24 mouse cellular contexts compared by ENCODE assay signal in the genomic region with DNA sequence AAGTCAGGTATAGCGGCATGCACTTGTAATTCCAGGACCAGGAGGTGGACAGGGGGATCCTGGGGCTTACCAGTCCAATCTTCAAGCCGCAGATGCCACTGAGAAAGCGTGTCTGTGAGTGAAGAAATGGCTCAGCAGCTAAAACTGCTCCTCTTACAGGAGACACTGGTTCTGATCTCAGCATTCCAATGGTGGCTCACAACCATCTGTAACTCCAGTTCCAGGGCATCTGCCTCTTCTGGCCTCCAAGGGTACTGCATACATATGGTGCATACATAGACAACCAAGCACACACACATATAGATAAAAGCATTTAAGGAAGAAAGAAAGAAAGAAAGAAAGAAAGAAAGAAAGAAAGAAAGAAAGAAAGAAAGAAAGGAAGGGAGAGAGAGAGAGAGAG. TPM values are rescaled to one million over a fixed set of nuclear protein-coding genes. Genes with fewer than 3 reads are reported as not detected.
A peak's percentile ranks its signal among the peaks of the same experiment; 100 is the strongest.
DNase-seq lines count a peak whose midpoint lies in the region; ATAC-seq lines count a peak whose summit lies in the region.
"Had no signal": no experiment of that assay in that cellular context is flagged by ENCODE, and none has a peak within 500 bp of the region (broad histone marks: within the 10 kb centered on the region; RNA-seq: fewer than 3 reads in every experiment).

No protein-coding gene starts in this region.

- H3K27me3 ChIP-seq in heart, embryonic 10.5 days (ENCODE audit: insufficient read depth, poor library complexity, severe bottlenecking): no peaks in the 10 kb centered on the region
- H3K27me3 ChIP-seq in midbrain, embryonic 11.5 days (ENCODE audit: control insufficient read depth, insufficient read depth, low read length): no peaks in the 10 kb centered on the region
- H3K27me3 ChIP-seq in midbrain, embryonic 16.5 days (ENCODE audit: control insufficient read depth, insufficient read depth, low read depth, low read length): no peaks in the 10 kb centered on the region
- H3K27me3 ChIP-seq: CH12.LX; embryonic facial prominence, embryonic 12.5 days; forebrain, embryonic 13.5 days; heart, embryonic 13.5 days; hindbrain, embryonic 12.5 days had no signal

- H3K27ac ChIP-seq in heart, embryonic 10.5 days: no peak overlapping the region
- no peak overlapping the region for H3K27ac ChIP-seq in midbrain, embryonic 11.5 days (ENCODE audit: low read depth, low read length)
- H3K27ac ChIP-seq in midbrain, embryonic 16.5 days (ENCODE audit: low read length): no peak overlapping the region
- H3K27ac ChIP-seq: embryonic facial prominence, embryonic 12.5 days; forebrain, embryonic 13.5 days; heart, embryonic 13.5 days; hindbrain, embryonic 12.5 days had no signal

- H3K36me3 ChIP-seq in heart, embryonic 10.5 days: no peaks in the 10 kb centered on the region
- no peaks in the 10 kb centered on the region for H3K36me3 ChIP-seq in midbrain, embryonic 11.5 days (ENCODE audit: control insufficient read depth, insufficient read depth, low read length)
- H3K36me3 ChIP-seq in midbrain, embryonic 16.5 days (ENCODE audit: control insufficient read depth, insufficient read depth, low read length): no peaks in the 10 kb centered on the region
- H3K36me3 ChIP-seq: embryonic facial prominence, embryonic 12.5 days; G1E; heart, embryonic 13.5 days; hindbrain, embryonic 12.5 days had no signal

- no peak overlapping the region for H3K4me3 ChIP-seq in heart, embryonic 10.5 days
- no peak overlapping the region for H3K4me3 ChIP-seq in midbrain, embryonic 11.5 days (ENCODE audit: low read depth, low read length)
- no peak overlapping the region for H3K4me3 ChIP-seq in midbrain, embryonic 16.5 days (ENCODE audit: low read depth, low read length)
- H3K4me3 ChIP-seq: embryonic facial prominence, embryonic 12.5 days; forebrain, embryonic 13.5 days; heart, embryonic 13.5 days; hindbrain, embryonic 12.5 days had no signal

- H3K9me3 ChIP-seq in heart, embryonic 10.5 days: 0 out of 2 replicates have a peak, but pooled peaks cover 2% of the 10 kb centered on the region
- no peaks in the 10 kb centered on the region for H3K9me3 ChIP-seq in midbrain, embryonic 11.5 days (ENCODE audit: control insufficient read depth, low read length)
- H3K9me3 ChIP-seq in midbrain, embryonic 16.5 days (replicated peaks; ENCODE audit: control insufficient read depth, low read length, poor library complexity, severe bottlenecking): no peaks in the 10 kb centered on the region
- H3K9me3 ChIP-seq: embryonic facial prominence, embryonic 12.5 days; forebrain, embryonic 13.5 days; G1E; heart, embryonic 13.5 days; hindbrain, embryonic 12.5 days had no signal

- 85% methylated on average over 3 of the region's 3 CpGs for WGBS in heart, embryonic 10.5 days
- WGBS in midbrain, embryonic 11.5 days: 93% methylated on average over 3 of the region's 3 CpGs
- WGBS in midbrain, embryonic 16.5 days: 95% methylated on average over 3 of the region's 3 CpGs

- ATAC-seq in midbrain, embryonic 11.5 days (ENCODE audit: low FRiP score): no peak
- ATAC-seq in midbrain, embryonic 16.5 days: no peak
- no peak for ATAC-seq in erythroblast, adult 5-6 weeks (replicated peaks; ENCODE audit: low FRiP score, poor library complexity, severe bottlenecking)
- ATAC-seq in megakaryocyte progenitor cell, adult 5-6 weeks (replicated peaks; ENCODE audit: poor library complexity): no peak
- ATAC-seq: forebrain, embryonic 13.5 days; hindbrain, embryonic 16.5 days; inflammation-experienced regulatory T-cells, adult 6 months; intestine, postnatal 0 days had no signal

- H3K4me2 ChIP-seq in midbrain, embryonic 11.5 days: no peak overlapping the region
- H3K4me2 ChIP-seq in midbrain, embryonic 16.5 days (ENCODE audit: low read length): no peak overlapping the region
- H3K4me2 ChIP-seq: embryonic facial prominence, embryonic 12.5 days; forebrain, embryonic 13.5 days; heart, embryonic 13.5 days; hindbrain, embryonic 12.5 days had no signal

- H3K9ac ChIP-seq in midbrain, embryonic 11.5 days (ENCODE audit: low read length): no peak overlapping the region
- no peak overlapping the region for H3K9ac ChIP-seq in midbrain, embryonic 16.5 days (ENCODE audit: low read depth, low read length)
- H3K9ac ChIP-seq: embryonic facial prominence, embryonic 12.5 days; forebrain, embryonic 13.5 days; heart, embryonic 13.5 days; hindbrain, embryonic 12.5 days had no signal

- no peaks in the 10 kb centered on the region for H3K4me1 ChIP-seq in heart, embryonic 10.5 days
- no peaks in the 10 kb centered on the region for H3K4me1 ChIP-seq in midbrain, embryonic 11.5 days (ENCODE audit: control insufficient read depth, insufficient read depth, low read length)
- H3K4me1 ChIP-seq in midbrain, embryonic 16.5 days (ENCODE audit: control insufficient read depth, insufficient read depth, low read length): no peaks in the 10 kb centered on the region
- H3K4me1 ChIP-seq: embryonic facial prominence, embryonic 12.5 days; forebrain, embryonic 13.5 days; heart, embryonic 13.5 days; hindbrain, embryonic 12.5 days had no signal

- peak; percentile 70 for DNase-seq in heart, embryonic 10.5 days (ENCODE audit: low spot score)
- DNase-seq in heart, adult 9 months (ENCODE audit: low spot score in 2 of 2): no peak
- peak; percentile 73 for DNase-seq in midbrain, embryonic 11.5 days (ENCODE audit: low spot score, missing footprints)
- peak; percentile 85 for DNase-seq in R1 (ENCODE audit: low read depth, low spot score)
- DNase-seq: adrenal gland, adult 8-10 months; adrenal gland, postnatal 36 days; cerebellum, adult 11-12 months; cerebellum, adult 9-10 months; cerebellum, postnatal 25 days; gastrocnemius, postnatal 36 days; heart, adult 18-20 months; heart, postnatal 36 days had no signal

RNA-seq across cellular contexts. Expression of a gene that starts 47.7 kb away (rescaled TPM):
- polyA plus RNA-seq in heart, embryonic 10.5 days (2016; fragmentation: Nextera tagmentation; extraction: Ambion mirVana): 0.75 and 1.1 TPM in 2 replicates
- 1.8 and 2.0 TPM in 2 replicates for polyA plus RNA-seq in midbrain, embryonic 11.5 days (2014; fragmentation: Nextera tagmentation; extraction: Ambion mirVana)
- polyA plus RNA-seq in midbrain, embryonic 16.5 days (2015; fragmentation: Nextera tagmentation; extraction: Ambion mirVana): 7.2 and 7.7 TPM in 2 replicates
- 2.3 and 4.6 TPM in 2 replicates for total RNA-seq in erythroblast, adult 5-6 weeks (2015; ENCODE audit: low replicate concordance)
- 1.5 and 4.3 TPM in 2 replicates for total RNA-seq in erythroblast, adult 5-6 weeks (2017; ENCODE audit: low replicate concordance)
- 3.3 and 4.2 TPM in 2 replicates for total RNA-seq in megakaryocyte progenitor cell, adult 5-6 weeks (2015)
- total RNA-seq in megakaryocyte progenitor cell, adult 5-6 weeks (2017): 1.1 and 1.5 TPM in 2 replicates

Comparison
In these comparisons a context has a peak if more than half of its experiments do, and no peak if none do; other contexts are left out.
1. DNase-seq: peak in heart, embryonic 10.5 days (single experiment), midbrain, embryonic 11.5 days (single experiment) and R1 (single experiment); none in heart, adult 9 months (0 of 2).